Mouse (Mus musculus): ENCODE measurements around the gene Fgfr2.

- TF ChIP-seq POLR2A (IDR thresholded peaks at IDR 0.05; ENCODE audit: borderline replicate concordance, extremely low read depth, low read depth, low read length) (no peak), CTCF (IDR thresholded peaks at IDR 0.05; ENCODE audit: insufficient read depth, low read length) (no peak)
These were observed 693.8 kb downstream of the Fgfr2 start for GRCm38 (mm10) chr7:132429324-132429723.
